15 mouse cellular contexts compared by ENCODE assay signal in the genomic region with DNA sequence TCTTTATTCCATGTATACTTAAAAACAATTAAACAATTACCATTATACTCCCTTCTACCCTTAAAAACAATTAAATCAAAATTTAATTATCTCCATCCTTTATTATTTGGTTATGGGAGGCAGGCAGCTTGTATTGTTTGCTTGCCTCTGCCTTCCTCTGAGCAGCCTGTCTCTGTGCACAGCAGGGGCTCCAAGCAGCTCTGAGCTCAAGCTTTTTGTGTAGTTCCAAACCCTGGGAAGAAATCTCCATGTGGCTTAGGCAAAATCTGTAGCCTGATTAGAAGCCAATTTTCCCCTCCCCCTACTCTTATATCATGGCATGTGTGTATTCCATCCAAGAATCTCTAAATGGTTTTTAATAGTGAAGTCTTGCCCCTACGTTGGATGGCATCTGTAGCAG.
"Had no signal": no experiment of that assay in that cellular context is flagged by ENCODE, and none has a peak within 500 bp of the region (broad histone marks: within the 10 kb centered on the region; RNA-seq: fewer than 3 reads in every experiment).

No protein-coding gene starts in this region.

- H3K36me3 ChIP-seq: limb, embryonic 10.5 days; liver, embryonic 15.5 days; midbrain, embryonic 12.5 days; neural tube, embryonic 13.5 days had no signal

- H3K27ac ChIP-seq: kidney, postnatal 0 days; limb, embryonic 10.5 days; liver, embryonic 15.5 days; midbrain, embryonic 12.5 days; neural tube, embryonic 13.5 days had no signal

- H3K9ac ChIP-seq: liver, embryonic 15.5 days; midbrain, embryonic 12.5 days; neural tube, embryonic 13.5 days had no signal

- H3K27me3 ChIP-seq: liver, embryonic 15.5 days; midbrain, embryonic 12.5 days; neural tube, embryonic 13.5 days had no signal

- DNase-seq: kidney, adult 9 months; kidney, postnatal 36 days; layer of hippocampus, adult 9-11 months; lung, adult 2 months; lung, postnatal 36 days; right cerebral cortex, adult 18-20 months; right cerebral cortex, postnatal 25 days; thymus, postnatal 36 days had no signal

- ATAC-seq: lung, postnatal 0 days had no signal

- H3K4me1 ChIP-seq: limb, embryonic 10.5 days; liver, embryonic 15.5 days; midbrain, embryonic 12.5 days; neural tube, embryonic 13.5 days had no signal

- H3K4me2 ChIP-seq: liver, embryonic 11.5 days; liver, embryonic 15.5 days; midbrain, embryonic 12.5 days; neural tube, embryonic 13.5 days had no signal

- H3K4me3 ChIP-seq: limb, embryonic 10.5 days; liver, embryonic 15.5 days; midbrain, embryonic 12.5 days; neural tube, embryonic 13.5 days had no signal

- H3K9me3 ChIP-seq: limb, embryonic 10.5 days; liver, embryonic 15.5 days; midbrain, embryonic 12.5 days; neural tube, embryonic 13.5 days had no signal
